Mouse (Mus musculus): ENCODE measurements around the gene Vmn1r139. TPM values are rescaled to one million over a fixed set of nuclear protein-coding genes. Genes with fewer than 3 reads are reported as not detected.
"Not testable (repeated sequence)": the region's sequence is repeated elsewhere in the genome, so short reads cannot be mapped to it uniquely, and the experiment has no call there.

Vmn1r139 gene
- not detected in 2 replicates for polyA plus RNA-seq (2016; fragmentation: Nextera tagmentation; extraction: Ambion mirVana)

DNA sequence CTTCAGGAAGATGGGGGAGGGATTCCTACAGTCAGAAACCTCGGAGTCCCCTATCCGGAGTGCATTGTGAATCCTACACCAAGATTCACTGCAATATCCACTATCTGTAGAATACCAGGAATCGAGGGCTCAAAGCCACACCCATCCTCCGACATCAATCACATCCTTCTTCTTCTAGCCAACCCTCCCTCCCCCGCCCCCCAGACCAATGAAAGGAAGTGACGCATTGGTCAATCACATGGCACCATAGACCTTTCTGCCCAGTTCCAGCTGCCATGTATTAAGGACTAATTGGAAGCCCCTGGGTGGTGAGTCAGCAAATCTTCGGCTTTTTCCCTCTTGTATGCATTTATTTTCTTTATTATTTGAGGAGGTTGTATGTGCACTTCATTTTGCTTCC is at the start of gene Vmn1r139:
Gene Vmn1r139, plus strand, starts transcription at position 301 of the 400 bp plus-strand sequence.
- not testable (repeated sequence) for H3K4me3 ChIP-seq; H3K9me3 ChIP-seq (replicated peaks); ATAC-seq; H3K4me2 ChIP-seq; H3K9ac ChIP-seq; H3K36me3 ChIP-seq; H3K4me1 ChIP-seq; H3K27me3 ChIP-seq (replicated peaks); H3K27ac ChIP-seq
- no CpG with 5 or more reads among the region's 7 CpGs for WGBS (ENCODE audit: insufficient replicate concordance)

DNA sequence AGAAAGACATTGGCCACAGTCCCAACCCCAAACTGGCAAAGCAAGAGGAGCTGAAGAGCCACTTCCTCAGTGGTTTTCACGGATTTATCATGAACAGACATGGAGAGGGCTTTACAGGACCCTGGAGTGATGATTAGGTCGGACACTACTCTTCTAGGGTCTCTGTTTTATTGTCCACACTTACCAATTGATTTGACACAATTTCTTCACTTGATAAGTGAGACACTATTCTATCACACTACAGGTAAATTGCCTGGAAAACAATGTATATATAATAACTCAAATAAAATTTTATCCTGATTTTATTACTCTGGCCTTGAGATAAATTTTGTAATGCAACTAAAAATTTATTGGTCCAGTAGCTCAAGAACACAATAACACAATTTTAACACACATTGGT is 40.1 kb upstream of the Vmn1r139 start, which contains the start of gene Vmn1r138:
Gene Vmn1r138, minus strand, starts transcription at position 101 of the 400 bp plus-strand sequence.
- H3K4me2 ChIP-seq, H3K36me3 ChIP-seq: not testable (repeated sequence)
- no CpG with 5 or more reads among the region's 2 CpGs for WGBS (ENCODE audit: insufficient replicate concordance)

DNA sequence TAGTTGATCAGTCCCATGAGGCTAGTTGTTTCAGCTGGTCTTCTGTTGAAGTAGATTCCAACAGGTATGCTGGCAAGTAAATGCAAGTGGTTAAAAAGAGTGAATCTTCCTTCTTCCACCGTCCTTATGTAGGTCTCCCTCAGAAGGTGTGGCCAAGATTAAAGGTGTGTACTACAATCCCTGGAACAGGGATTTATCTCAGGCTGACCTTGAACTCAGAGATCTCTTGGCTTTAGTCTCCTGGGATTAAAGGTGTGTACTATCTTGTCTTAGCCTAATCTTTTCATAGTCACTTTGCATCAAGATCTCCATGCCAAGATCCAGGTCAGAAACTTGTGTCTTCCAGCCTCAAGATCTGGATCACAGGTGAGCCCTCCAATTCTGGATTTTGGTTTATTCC is 12.7 kb upstream of the Vmn1r139 start, which contains the start of gene Gm6176:
Gene Gm6176, minus strand, starts transcription at position 101 of the 400 bp plus-strand sequence.
- not testable (repeated sequence) for H3K27me3 ChIP-seq (replicated peaks); H3K4me2 ChIP-seq; H3K36me3 ChIP-seq; H3K9ac ChIP-seq; ATAC-seq; H3K4me3 ChIP-seq; H3K4me1 ChIP-seq; H3K27ac ChIP-seq; H3K9me3 ChIP-seq (replicated peaks)
- WGBS (ENCODE audit: insufficient replicate concordance), result no CpG with 5 or more reads among the region's 1 CpGs

More for the DNA sequence above, 40.1 kb upstream of the Vmn1r139 start, which contains the start of gene Vmn1r138:
- H3K4me1 ChIP-seq; ATAC-seq; H3K27me3 ChIP-seq (replicated peaks); H3K9ac ChIP-seq; H3K4me3 ChIP-seq; H3K27ac ChIP-seq; H3K9me3 ChIP-seq (replicated peaks): not testable (repeated sequence)

DNA sequence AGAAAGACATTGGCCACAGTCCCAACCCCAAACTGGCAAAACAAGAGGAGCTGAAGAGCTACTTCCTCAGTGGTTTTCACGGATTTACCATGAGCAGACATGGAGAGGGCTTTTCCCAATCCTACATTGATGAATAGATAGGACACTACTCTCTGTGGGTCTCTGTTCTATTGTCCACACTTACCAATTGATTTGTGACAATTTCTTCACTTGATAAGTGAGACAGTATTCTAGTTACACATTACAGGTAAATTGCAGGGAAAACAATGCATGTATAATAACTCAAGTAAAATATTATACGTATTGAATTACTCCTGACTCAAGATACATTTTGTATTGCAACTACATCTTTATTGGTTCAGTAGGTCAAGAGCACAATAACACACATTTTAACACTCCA is 49.3 kb downstream of the Vmn1r139 start, which contains the start of gene Gm16451:
Gene Gm16451, minus strand, starts transcription at position 101 of the 400 bp plus-strand sequence.
- not testable (repeated sequence) for H3K4me3 ChIP-seq; H3K4me2 ChIP-seq; H3K4me1 ChIP-seq; H3K27me3 ChIP-seq (replicated peaks); ATAC-seq; H3K27ac ChIP-seq; H3K9me3 ChIP-seq (replicated peaks); H3K9ac ChIP-seq; H3K36me3 ChIP-seq
- no CpG with 5 or more reads among the region's 2 CpGs for WGBS (ENCODE audit: insufficient replicate concordance)

DNA sequence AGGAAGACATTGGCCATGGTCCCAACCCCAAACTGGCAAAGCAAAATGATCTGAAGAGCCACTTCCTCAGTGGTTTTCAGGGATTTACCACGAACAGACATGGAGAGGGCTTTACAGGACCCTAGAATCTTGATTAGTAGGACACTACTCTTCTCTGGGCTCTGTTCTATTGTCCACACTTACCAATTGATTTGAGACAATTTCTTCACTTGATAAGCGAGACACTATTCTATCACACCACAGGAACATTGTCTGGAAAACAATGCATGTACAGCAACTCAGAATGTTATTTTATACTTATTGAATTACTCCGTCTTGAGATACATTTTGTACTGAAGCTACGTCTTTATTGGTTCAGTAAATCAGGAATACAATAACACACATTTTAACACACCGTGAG is 65.8 kb downstream of the Vmn1r139 start, which contains the start of gene Gm10666:
Gene Gm10666, minus strand, starts transcription at position 101 of the 400 bp plus-strand sequence.
- H3K9ac ChIP-seq; H3K4me1 ChIP-seq; H3K4me3 ChIP-seq; H3K9me3 ChIP-seq (replicated peaks); H3K4me2 ChIP-seq; H3K27me3 ChIP-seq (replicated peaks); H3K27ac ChIP-seq; ATAC-seq; H3K36me3 ChIP-seq: not testable (repeated sequence)
- WGBS (ENCODE audit: insufficient replicate concordance), result no CpG with 5 or more reads among the region's 5 CpGs

Other genes with a start within 250 kb of the Vmn1r139 start
- not detected in 2 replicates for gene Vmn1r135, start 236.7 kb upstream of the Vmn1r139 start, polyA plus RNA-seq (2016; fragmentation: Nextera tagmentation; extraction: Ambion mirVana)
- not detected in 2 replicates for gene Gm5725, start 224.8 kb upstream of the Vmn1r139 start, polyA plus RNA-seq (2016; fragmentation: Nextera tagmentation; extraction: Ambion mirVana)
- gene Gm5891, start 147.8 kb upstream of the Vmn1r139 start, polyA plus RNA-seq (2016; fragmentation: Nextera tagmentation; extraction: Ambion mirVana), result not detected in 2 replicates
- not detected in 2 replicates for gene Vmn1r137, start 74.5 kb upstream of the Vmn1r139 start, polyA plus RNA-seq (2016; fragmentation: Nextera tagmentation; extraction: Ambion mirVana)
- gene Vmn1r138, start 40.2 kb upstream of the Vmn1r139 start, polyA plus RNA-seq (2016; fragmentation: Nextera tagmentation; extraction: Ambion mirVana), result not detected in 2 replicates
- not detected in 2 replicates for gene Gm6176, start 12.8 kb upstream of the Vmn1r139 start, polyA plus RNA-seq (2016; fragmentation: Nextera tagmentation; extraction: Ambion mirVana)
- not detected in 2 replicates for gene Gm16451, start 49.2 kb downstream of the Vmn1r139 start, polyA plus RNA-seq (2016; fragmentation: Nextera tagmentation; extraction: Ambion mirVana)
- not detected in 2 replicates for gene Gm10666, start 65.7 kb downstream of the Vmn1r139 start, polyA plus RNA-seq (2016; fragmentation: Nextera tagmentation; extraction: Ambion mirVana)
- not detected in 2 replicates for gene Vmn1r142, start 95.0 kb downstream of the Vmn1r139 start, polyA plus RNA-seq (2016; fragmentation: Nextera tagmentation; extraction: Ambion mirVana)
- not detected in 2 replicates for gene Vmn1r143, start 120.3 kb downstream of the Vmn1r139 start, polyA plus RNA-seq (2016; fragmentation: Nextera tagmentation; extraction: Ambion mirVana)
- gene Gm8653, start 132.2 kb downstream of the Vmn1r139 start, polyA plus RNA-seq (2016; fragmentation: Nextera tagmentation; extraction: Ambion mirVana), result not detected in 2 replicates
- gene Gm8453, start 160.4 kb downstream of the Vmn1r139 start, polyA plus RNA-seq (2016; fragmentation: Nextera tagmentation; extraction: Ambion mirVana), result not detected in 2 replicates

Data from liver, embryonic 12.5 days (tissue).